Mouse (Mus musculus): ENCODE data around the gene Mfge8. TPM values are rescaled to one million over a fixed set of nuclear protein-coding genes. Genes with fewer than 3 reads are reported as not detected.

Gene Mfge8
- 199 and 227 TPM in 2 replicates for polyA plus RNA-seq (2015; fragmentation: Nextera tagmentation; extraction: Ambion mirVana)

GRCm38 (mm10) chr7:79148711-79149266 is at the start of gene Mfge8:
TSS of gene Mfge8 (minus strand) at chr7:79149060.

GRCm38 (mm10) chr7:79130843-79131444 is 17.9 kb downstream of the Mfge8 start, which contains the start of gene Hapln3:
TSS of gene Hapln3 (minus strand) at chr7:79131018.

Other genes with a start within 250 kb of the Mfge8 start
- gene Isg20, start 235.6 kb downstream of the Mfge8 start, polyA plus RNA-seq (2015; fragmentation: Nextera tagmentation; extraction: Ambion mirVana) = 1.3 and 1.8 TPM in 2 replicates
- 0.65 and 1.2 TPM in 2 replicates for gene Acan, start 95.6 kb downstream of the Mfge8 start, polyA plus RNA-seq (2015; fragmentation: Nextera tagmentation; extraction: Ambion mirVana)
- 3.7 and 4.5 TPM in 2 replicates for gene Hapln3, start 18.0 kb downstream of the Mfge8 start, polyA plus RNA-seq (2015; fragmentation: Nextera tagmentation; extraction: Ambion mirVana)
- gene Abhd2, start 124.1 kb upstream of the Mfge8 start, polyA plus RNA-seq (2015; fragmentation: Nextera tagmentation; extraction: Ambion mirVana) = 14.9 and 15.5 TPM in 2 replicates
- gene Rlbp1, start 238.0 kb upstream of the Mfge8 start, polyA plus RNA-seq (2015; fragmentation: Nextera tagmentation; extraction: Ambion mirVana) = 15.7 and 18.6 TPM in 2 replicates
- gene Fanci, start 242.9 kb upstream of the Mfge8 start, polyA plus RNA-seq (2015; fragmentation: Nextera tagmentation; extraction: Ambion mirVana) = 0.94 and 1.4 TPM in 2 replicates

Data from neural tube, postnatal 0 days (tissue).